Mouse (Mus musculus) liver, embryonic 14.5 days (tissue): Measurements from ENCODE around the gene Rasgrp4.

Source experiments
- CTCF ChIP-seq: IDR thresholded peaks from 2 replicates; pipeline ENCODE4 v1.5.1; 2016; ENCODE audit warnings: antibody characterized with exemption, low read depth, control low read depth
- EP300 ChIP-seq: IDR thresholded peaks from 2 replicates; pipeline ENCODE4 v1.6.1; 2016; ENCODE audit warnings: antibody characterized with exemption, low read depth

DNA sequence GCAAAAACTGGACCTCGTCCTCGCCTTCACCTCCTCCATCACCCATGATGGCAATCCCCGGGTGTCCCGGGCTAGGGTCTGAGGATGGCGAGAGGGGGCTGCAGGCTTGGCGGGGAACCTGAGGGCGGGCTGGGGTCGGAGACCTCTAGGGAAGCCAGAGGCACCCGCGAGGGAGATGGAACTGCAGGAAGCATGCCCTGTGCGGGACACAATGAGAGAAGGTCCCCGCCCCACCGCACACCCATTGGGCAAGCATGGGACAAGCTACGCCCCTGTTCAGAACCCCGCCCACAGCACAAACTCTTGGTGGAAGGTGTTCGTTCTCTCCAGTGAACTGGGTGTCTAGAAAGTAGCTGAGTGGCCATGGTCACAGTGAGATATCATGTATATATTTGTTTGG lies 9.7 kb upstream of the Rasgrp4 start, which contains the start of gene Ryr1:
- TF ChIP-seq EP300: no peak
- no peak for TF ChIP-seq CTCF
